Mouse (Mus musculus): ENCODE results near the gene Lsp1.
A peak's percentile ranks its signal among the peaks of the same experiment; 100 is the strongest.

Gene Lsp1

DNA sequence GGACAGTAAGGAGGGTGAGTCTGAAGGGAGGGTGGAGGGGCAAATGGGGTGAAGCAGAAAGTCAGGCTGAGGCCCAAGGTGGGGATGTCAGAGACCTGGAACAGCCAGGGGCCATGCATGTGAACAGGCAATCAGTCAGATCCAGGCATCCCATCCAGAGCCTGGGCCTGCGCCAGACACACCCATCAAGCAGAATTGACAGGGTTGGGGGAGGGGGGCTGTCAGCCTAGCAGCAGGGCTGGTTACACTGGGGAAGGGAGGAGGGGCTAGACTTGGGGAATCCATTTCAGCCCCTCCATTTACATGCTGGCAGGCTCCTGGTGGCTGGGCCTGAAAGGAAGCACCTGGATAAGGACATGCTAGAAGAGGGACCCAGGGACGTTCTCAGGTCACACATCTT is 45.3 kb downstream of the Lsp1 start:
- no peak for DNase-seq (ENCODE audit: low spot score)

DNA sequence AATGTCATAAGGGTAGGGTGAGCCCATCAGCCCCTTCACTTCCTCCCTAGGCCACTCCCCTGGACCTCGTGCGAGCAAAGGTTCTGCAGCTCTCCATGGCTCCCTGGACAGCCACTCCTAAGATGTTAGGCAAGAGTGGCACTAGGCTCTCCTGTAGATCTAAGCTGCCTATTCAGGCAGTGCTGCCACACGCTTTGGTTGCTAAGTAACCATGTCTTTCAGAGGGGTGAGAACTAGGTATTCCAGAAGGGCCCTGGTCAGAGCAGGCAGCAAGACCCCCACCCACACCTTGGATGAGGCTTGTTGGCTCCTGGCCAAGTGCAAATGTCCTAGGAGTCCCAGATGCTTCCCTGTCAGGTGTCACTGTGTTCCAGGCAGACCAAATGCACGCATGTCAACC is 45.9 kb downstream of the Lsp1 start:
- DNase-seq (ENCODE audit: low spot score), result no peak

DNA sequence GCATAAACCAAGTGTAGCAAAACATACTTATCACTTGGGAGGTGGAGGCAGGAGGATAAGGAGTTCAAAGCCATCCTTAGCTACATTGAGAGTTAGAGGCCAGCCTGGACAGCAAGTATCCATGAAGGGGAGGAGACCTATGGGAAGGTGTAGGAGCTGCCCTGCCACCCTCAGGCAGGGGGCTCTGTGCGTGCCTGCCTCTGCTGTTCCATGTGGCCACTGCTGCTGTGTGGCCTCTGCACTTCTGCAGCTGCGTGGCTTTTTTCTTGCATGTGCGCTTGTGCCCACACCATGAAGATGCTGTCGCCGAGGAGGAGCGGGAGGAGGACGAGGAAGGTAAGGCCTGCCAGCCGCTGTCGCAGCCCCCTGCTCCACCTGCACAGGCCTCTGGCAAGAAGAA is 46.8 kb downstream of the Lsp1 start:
- DNase-seq (ENCODE audit: low spot score), result no peak

DNA sequence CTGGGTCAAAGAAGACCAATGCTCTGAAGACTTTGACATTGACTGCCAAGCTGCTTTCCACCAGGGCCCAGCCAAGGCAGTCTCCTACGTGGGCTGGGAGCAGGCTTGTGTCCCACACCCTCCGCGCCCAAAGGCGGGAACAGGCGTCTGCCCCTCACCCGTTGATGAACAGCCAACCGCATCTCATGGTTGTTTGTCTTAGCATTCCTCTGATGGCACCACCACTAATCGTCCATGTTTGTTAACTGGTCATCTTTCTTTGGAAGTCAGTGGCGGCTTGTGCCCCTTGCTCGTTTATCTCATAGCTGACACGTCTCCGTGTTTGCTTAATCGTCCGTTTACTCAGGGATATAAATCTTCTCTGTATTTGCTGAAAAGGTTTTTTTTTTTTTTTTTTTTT is 48.9 kb downstream of the Lsp1 start:
- no peak for DNase-seq (ENCODE audit: low spot score)

DNA sequence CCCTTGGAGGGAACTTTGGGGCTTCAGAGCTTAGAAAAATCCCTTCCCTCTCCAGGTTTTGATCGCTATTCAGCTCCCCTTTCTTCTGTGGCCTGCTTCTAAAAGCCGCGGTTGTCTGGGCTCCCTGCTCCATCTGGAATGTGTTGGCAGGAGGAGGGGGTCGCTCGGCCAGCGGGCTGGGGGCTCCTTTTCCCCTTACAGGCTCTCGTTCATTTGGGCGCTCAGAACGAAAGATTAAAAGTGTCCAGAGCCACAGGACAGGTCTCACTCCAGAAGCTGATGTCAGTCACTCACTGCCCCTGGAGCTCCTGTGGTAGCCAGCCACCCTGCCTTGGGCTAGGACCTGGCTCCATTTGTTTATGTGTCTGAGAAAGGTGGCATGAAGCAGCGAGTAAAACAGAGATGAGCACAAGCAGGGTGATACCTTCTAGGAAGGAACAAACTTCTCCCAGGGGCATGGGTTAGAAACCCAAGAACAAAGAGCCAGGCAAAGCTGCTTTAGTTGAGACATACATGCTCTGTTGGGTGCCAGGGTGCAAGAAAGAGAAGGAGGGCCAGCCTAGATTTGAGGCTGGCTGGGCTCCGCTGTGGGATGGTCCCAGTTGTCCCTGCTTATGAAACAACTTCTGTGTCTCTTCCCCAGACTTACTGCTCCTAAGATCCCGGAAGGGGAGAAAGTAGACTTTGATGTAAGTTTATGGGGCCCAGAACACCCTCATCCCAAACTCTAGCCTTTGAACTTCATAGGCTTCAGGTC is 49.6 kb downstream of the Lsp1 start:
- no peak for DNase-seq (ENCODE audit: low spot score)

DNA sequence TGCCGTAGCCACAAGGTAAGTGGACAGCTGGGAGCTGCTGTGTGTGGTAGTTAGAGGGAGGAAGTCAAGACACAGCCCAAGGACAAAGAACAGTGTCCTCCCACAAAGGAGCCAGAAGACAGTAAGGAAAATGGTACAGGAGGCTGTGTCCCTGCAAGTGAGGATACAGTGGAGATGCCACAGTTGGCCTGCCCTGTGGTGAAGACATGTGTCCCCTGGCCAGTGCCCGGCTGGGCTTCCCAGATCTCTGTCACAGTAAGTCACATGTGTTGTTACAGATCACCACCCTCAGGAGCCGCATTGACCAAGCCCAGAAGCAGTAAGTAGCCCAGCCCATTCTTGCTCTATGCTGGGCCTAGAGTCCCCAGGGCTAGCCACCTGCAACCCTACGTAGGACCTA is 53.4 kb downstream of the Lsp1 start:
- DNase-seq (ENCODE audit: low spot score), result no peak

DNA sequence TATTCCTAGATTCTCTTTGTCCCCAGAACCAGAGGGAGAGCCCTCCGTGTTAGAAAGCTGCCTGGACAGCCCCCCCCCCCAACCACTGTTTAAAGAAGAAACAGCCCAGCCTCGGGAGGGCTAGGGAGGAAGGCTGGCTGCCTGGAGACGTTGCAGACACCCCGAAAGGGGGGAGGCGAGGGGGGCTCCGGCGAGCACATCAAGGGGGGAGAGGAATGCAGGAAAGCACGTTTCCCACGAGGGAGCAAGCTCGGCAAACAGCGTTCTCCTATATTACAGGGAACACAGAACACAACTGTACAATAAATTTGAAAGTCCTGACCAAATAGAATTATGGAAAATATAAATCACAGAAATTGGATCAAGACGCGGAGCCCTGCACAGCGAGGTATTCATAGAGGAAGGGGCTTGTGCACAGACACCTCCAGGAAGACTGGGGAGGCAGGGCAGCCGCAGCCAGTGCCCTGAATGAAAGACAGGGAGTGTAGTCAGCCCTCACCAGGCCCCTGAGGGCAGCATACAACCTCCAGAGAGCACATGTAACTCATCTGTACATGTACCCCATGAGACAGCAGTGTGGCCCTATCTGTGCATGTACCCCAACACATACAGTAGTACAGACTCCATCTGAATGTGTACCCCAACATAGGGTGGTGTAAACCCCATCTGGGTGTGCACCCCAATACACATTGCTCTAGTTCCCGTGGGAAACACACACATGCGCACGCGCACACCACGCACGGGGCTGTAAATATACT is 55.8 kb downstream of the Lsp1 start:
- no peak for DNase-seq (ENCODE audit: low spot score)

DNA sequence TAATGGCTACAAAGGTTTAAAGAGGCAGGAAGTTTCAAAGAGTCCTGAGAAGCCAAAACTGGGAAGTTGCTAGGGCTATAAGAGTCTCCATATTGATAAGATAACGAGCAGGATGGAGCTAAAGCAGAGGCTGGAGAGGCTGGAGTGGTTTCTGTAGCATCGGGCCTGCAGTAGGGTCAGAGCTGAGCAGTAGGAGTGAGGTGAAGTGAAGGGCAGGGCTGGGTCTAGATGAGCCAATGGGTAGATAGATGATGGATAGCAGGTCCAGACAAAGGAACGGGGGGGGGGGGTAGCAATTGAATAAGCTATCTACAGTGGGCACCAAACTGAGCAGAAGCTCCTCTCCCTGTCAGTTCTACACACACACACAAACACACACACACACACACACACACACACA is 56.9 kb downstream of the Lsp1 start:
- no peak for DNase-seq (ENCODE audit: low spot score)

DNA sequence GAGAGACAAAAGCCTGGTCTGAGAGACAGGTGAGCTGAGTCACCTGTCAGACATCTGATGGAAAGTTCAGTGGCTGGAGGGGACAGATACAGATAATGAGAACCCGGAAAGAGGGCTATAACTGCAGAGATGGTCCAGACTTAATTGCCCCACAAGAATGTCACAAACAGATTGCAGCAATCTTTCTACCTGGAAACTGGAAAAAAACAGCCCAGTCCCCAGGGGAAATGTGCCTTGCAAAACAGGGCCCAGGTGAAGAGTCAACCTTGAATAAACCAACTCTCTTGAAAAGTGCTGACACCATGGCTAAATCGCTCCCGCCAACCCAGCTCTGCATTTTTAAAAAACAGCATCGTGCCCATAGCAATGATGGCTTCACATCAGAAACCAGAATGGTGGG is 59.7 kb downstream of the Lsp1 start:
- DNase-seq (ENCODE audit: low spot score), result no peak

DNA sequence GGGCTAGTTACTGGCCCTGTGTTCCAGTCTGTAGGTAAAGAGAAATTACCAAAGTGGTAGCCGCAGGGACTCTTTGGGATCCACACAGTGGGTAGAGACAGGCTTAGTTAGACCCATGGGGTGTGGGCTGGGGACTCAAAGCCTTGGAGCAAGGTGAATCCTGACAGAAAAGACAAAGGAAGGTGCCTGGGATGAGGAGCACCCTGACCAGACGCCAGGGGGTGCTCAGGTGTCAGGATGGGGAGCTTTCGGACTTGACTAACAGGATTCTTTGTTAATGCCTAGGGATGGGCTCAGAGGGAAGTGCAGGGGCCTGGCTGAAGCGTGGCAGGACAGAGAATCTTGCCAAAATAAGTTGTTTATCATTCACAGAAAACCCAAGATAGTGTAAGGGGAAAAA is 61.7 kb downstream of the Lsp1 start:
- no peak for DNase-seq (ENCODE audit: low spot score)

DNA sequence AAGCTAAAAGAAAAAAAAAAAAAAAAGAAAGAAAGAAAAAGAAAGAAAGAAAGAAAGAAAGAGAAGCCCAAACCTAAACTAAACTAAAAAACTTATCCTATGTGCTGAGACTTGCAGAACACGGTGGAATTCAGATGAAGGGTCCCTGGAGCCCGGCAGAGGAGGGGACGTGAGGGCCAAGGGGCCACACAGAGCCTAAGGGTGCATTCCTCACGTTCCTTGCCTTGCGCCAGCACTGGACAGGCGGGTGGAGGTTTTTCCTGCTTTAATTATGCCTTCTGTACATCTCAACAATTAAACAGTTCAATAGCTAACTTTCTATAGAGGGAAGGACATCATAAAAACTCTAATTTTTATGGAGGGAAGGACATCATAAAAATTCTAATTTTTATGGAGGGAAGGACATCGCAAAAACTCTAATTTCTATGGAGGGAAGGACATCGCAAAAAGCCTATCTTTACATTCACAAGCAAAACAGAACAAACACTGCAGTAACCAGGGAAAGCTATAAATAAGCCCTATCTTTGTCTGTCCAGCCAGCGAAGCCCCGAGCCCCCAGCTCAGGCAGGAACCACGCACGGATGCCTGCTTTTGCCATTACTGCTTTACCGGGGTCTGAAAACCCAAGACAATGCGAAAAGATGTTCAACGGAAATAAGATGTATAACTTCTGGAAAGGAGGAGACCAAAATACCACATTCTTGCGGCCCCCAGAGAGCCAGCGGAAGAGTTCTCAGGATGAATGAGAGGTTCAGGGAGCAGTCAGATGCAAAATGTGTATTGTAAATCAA is 62.8 kb downstream of the Lsp1 start:
- DNase-seq (ENCODE audit: low spot score), result no peak

DNA sequence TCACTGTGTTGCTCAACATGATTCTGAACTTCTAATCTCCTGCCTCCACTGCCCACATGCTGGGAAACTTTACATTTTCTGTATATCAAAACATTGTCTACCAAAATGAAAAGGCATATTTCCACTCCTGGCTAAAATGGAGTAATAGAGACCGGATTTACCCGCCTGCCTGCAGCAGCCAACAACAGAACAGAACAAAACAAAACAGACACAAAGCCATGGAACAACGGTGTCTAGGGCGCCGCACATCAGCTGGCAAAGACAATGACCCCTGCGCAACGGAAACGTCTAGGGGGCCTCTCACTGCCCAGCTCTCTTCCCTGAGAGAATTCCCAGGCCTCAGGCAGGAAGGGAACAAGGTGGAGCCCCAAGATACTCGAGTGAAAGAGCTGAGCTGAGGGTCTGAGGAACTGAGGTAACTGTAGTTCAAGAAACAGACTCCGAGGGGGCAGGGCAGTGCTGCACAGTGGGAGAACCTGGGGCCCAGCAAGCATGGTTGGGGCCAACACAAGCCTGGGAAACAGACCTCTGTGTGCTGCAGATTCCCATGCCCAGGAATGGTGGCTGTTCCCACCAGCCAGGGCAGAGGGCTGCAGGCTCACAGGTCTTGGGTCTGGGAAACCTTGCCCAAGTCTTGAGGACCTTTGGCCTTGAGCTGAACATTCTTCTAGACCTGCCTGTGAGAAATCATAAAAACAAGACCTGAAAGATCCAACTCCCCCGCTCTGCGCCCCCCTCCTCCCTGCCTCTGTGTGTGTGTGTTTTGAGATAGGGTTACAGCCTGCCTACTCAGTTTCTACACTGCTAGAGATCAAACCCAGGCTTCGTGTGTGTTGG is 65.0 kb downstream of the Lsp1 start:
- DNase-seq (ENCODE audit: low spot score), result no peak

DNA sequence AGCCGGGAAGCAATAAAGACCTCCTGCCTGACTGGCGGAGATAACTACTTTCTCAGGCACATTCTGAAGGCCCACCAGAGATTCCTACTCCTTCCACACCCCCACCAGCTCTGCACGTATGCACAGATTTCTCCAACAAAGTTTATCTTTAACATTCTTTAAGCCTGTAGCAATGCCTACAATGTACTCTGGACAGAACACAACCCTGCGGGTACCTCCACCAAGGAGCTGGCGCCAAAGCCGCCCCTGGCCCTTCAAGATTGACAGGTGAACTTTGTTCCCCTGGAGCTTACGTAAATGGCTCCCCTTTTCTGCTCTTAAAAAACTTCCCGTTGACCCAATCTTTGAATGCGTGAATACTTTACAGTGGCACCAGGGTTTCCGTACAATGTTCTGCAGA is 68.7 kb downstream of the Lsp1 start:
- DNase-seq (ENCODE audit: low spot score), result no peak

DNA sequence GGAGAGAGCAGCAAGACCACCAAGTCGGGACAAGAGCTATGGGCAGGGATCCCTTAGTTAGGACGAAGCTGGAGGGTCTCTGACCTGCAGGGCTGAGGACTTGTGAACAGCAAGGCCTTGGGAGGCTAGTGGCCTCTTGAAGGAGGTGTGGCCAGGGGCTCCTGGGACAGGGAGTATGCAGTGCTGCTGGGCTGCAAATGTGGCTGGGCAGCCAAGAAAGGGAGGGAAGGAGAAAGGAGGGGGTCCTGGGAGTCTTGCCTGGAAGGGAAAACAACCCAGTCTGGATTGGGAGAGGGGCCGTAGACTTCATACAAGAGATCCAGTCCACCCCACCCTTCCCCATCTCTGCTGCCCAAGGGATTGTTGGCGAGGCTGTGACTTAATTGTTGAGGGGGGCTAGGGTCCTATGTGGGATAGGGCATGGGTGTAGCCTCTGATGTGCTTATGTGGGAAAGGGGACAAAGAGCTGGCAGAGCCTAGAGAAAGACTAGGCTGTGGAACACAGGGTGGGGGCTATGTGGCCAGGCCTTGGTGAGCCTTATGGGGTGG is 71.4 kb downstream of the Lsp1 start:
- DNase-seq (ENCODE audit: low spot score), result no peak

DNA sequence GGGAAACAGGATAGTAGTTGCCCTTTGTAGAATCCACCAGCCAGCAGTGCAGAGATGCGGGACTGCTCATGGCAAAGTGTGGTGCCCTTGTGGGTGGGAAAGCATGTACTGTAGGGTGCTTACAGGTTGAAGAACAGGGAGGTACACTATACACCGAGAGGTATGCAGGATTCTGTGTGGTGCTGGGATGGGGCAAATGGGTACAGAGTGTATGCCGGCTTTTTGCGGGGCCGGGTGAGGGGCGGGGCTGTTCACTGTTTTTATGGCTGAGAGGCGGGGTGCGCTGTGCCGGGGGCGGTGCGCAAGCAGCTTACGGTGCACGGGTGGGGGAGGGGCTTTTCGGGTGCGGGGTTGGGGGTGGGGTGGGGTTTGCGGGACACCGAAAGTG is 72.1 kb downstream of the Lsp1 start, which contains the start of gene Mrpl23:
TSS of gene Mrpl23 (plus strand) at position 16 of the 388 bp plus-strand sequence.
- DNase-seq (ENCODE audit: low spot score), result no peak

DNA sequence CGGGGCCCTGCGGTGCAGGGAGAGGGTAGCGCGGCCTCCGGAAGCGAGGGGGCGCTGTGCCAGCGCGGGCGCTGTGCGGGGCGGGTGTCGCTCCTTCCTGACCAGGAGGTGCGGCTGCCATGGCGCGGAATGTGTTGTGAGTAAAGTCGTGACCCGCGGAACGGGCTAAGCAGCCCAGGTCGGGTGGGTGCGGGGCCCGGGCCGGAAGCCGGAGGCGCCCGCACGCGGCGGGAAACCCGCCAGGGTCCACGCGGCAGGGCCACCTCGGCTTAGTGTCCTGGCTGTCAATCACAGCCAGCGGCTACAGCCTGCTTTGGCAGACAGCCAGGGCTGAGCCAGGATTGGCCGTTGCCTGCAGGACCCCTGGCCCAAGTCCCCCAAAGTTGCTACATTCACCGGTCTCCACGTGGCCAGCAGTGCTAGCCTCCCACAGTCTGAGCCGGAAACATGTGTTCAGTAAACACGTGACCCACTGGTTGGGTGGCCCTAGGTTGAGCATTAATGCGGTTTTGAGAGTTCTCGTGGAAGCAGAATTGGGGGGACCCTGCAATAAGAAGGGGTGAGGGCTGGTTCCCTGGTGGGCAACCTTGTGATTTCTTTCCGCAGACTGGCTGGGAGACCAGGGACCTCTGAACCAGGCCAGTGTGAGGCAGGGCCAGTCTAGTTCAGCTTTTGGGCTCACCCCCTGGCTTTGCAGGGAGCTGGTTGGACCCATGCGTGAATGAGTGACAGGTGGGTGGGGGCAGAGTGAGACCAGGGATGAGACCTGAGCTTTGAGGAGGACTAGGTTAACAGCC is 72.6 kb downstream of the Lsp1 start:
- peak; percentile 84 for DNase-seq (ENCODE audit: low spot score)

DNA sequence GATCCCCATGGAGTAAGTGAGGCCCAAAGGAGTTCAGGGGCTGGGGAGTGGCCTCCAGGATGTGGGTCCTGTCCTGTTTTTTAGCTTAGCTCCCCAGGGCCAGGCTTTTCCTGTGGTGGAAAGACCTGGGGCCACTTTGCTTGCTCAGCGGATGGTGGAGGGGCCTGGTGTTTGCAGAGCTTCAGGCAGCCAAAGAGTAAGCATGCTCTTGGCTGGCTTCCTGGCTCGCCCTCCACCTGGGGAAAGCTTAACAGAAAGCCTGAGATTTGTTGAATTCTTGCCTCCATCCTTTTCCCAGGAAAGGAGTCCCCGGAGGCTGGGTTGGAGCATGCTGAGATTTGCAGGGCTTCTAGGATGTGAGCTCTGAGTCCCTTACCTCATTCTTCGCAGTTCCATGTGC is 74.5 kb downstream of the Lsp1 start:
- no peak for DNase-seq (ENCODE audit: low spot score)

DNA sequence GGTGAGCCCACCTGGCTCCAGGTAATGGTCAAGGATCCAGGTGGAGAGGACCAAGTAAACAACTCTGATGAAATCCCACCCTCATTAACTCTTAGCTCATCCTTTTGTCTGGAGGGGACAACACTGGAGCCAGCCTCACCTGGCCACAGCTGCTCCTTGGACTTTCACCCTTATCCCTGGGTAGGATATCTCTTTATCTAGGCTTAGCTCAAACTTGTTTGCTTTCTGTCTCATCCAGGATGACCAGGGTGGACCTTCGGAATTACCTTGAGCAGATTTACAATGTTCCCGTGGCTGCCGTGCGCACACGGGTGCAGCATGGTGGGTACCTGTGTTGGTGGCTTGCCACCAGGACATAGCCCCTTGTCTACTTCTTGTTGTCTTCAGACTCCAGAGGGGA is 75.2 kb downstream of the Lsp1 start:
- DNase-seq (ENCODE audit: low spot score), result no peak

DNA sequence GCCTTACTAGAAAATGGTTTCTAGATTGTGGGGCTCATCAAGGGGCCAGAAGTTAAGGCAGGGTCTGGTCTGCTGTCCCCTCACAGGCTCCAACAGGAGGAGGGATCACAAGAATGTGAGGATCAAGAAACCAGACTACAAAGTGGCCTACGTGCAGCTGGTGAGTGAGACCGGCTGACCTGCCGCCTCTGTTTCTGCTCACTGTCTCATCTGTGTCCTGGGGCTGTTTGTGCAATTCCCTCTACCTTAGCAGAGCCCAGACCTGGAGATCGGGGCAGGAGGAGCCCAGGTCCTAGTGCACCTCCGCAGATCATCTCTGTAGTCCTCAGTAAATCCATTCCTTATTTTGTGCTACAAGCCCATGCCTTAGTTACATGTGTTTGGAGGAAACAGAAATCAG is 76.6 kb downstream of the Lsp1 start:
- no peak for DNase-seq (ENCODE audit: low spot score)

DNA sequence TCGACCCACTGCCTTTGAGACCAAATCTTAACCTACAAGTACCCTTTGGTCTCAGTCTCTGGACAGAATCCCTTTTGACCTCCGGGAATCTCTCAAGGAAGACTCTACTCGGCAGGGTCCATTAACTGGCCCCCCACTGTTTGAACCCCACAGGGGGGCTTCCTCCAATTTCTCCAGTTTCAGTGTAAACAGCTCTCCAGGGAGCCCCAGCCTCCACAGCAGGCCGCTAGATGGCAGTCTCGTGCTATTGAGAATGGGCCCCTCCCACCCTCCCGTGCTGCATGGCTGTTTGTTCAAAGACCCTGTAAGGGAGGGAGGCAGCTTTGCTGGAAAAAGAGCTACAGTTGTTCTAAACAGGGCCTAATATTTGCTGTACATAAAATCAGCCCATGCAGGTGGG is 77.3 kb downstream of the Lsp1 start:
- DNase-seq (ENCODE audit: low spot score), result peak; percentile 65

DNA sequence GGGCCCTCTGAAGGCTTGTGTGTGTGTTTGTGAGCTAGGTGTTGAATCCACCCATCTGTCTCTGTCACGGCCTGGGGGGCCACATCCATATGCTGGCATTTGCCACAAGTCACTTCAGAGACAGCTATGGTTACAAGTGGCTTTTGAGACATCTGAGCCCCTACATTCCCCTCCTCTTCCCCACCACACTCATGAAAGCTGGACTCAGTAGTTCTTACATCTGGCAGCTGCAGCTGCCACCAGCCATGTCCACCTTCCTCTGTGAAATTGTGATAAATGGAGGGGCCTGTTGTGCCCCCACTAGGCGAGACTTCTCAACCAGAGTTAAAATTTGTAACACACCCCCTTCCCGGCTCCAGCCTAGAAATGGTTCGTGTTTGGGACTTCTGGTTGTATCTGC is 77.7 kb downstream of the Lsp1 start:
- no peak for DNase-seq (ENCODE audit: low spot score)
